Mouse (Mus musculus) retina, adult 2 months (tissue): Measurements from ENCODE around the gene Cracr2a.

Source experiments
- DNase-seq: peaks from one replicate; pipeline ENCODE4 v3.0.0-alpha.2; 2012; ENCODE audit warnings: low read depth, low spot score

Cracr2a gene

DNA sequence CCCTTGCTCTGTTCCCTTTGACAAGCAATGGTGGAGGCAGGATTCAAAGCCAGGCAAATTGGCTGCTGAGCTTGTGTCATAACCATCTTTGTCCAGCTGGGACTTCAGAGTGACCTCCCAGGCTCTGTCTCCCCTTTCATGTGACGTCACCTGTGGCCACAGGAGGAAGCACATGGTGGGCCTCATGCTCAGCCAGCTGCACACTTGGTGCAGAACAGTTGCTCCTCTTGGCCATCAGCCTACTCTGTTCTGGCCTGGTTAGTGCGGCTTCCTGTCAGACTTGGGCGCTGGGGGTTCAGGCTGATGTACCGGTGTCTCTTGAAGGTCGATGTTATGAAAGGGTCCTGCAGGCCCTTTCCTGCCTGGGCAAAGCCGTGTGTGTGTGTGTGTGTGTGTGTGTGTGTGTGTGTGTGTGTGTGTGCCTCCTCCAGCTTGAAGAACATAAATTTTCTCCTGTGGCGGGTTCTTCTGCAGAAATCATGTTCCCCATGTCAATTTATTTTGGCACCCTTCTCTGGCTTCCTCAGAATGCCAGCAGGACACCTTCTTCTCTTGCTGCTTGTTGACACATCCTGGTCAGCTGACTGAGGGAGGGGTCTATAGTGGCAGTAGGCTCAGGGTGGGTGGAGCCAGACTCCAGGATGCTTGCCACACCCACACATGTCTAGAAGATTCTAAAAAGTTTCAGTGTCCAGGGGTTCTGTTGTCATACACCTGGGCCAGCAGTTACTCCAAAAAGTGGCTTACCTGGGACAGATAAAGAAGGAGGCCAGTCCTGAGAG is 5.0 kb downstream of the Cracr2a start:
- no peak for DNase-seq

DNA sequence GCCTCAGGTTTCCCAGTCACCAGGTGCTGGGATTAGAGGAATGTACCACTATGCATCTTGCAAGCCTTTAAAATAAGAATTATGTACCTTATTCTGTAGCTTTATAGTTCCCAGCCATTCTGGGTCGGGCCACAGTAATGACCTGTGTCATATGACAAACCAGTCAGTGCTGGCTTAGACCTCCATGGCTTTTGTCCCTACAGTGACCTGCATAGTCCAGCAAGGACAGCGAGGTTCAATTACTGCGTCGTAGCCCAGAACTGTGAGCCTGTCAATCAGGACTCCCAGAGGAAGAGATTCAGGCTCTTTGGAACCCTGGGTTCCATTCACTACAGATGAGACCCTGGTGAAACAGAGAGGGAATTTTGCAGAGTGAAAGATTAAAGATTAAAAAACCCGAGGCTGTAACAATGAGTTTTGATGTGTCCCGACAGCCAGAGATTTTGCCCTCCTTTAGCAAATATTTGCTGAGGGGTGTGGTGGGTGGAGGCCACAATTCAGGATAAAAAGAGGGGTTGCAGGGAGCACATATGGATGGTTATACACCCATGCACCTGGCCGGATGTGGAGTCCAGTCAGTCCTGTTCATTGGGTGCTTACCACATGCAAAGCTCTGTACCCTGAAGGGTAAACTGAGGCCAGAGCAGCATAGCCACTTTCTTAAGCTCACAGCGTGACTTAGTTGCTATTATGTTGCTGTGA is 10.9 kb downstream of the Cracr2a start:
- no peak for DNase-seq

DNA sequence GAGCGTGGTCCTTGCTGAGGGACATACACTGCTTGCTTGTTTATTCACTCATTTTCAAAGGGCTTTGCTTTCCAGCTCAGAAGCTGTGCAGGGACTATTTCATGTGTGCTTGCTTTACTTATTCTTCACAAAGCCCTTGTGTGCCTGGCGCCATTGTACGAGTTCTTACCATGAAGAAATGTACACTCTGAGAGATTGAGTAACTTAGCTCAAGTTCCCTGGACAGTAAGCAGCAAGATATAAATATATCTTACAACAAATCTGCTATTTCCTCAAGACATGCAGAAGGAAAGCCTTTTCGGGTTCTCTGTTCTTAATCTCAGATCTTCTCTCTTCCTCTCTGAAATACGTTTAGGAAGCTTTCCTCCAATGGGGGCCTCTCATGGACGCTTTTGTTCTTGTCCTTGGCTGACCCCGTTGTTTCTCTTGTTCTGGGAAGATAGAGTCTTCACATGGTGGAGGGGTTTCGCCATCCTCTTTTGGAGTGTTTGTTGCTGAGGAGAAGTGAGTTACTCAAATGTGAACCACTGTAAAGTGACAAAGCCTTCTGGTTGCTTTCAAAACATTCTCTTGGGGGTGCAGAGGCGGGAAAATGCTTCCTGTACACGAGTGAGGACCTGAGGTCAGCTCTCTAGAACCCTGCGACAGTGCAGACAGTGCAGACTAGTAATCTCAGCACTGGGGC is 12.8 kb downstream of the Cracr2a start:
- DNase-seq = no peak

DNA sequence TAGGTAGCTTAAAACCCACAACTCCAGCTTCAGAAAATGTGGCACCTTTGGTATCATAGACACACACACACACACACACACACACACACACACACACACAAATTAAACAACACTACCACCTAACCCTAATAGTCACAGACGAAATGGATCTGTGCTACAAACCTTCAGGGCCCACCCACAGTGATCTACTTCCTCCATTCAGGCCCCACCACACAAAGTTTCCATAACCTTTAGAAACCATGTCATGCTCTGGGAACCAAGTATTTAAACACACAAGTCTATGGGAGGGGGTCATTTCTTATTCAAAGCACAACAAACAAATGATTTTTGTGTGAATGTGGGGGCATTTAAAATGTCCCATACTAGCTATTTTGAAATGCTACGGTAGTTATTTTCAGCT is 14.1 kb downstream of the Cracr2a start:
- no peak for DNase-seq

DNA sequence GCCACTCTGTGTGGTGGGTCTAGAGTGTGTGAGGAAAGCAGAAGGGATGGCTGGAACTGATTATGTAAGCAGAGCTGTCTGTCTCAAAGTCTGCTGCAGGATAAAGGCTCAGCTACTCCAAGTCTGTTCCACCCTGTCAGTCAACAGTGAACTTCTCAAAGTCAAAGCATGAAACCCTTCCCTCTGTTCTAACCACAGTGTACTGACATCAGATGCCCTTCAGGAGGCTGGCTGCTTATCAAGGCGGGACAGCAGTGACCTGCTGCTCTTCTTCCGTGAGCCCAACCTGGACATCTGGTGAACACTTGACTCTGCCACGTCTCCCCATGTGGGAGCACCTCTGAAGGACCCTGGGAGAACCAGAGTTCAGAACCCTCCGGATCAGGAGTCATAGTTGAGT is 16.6 kb downstream of the Cracr2a start:
- DNase-seq = no peak

DNA sequence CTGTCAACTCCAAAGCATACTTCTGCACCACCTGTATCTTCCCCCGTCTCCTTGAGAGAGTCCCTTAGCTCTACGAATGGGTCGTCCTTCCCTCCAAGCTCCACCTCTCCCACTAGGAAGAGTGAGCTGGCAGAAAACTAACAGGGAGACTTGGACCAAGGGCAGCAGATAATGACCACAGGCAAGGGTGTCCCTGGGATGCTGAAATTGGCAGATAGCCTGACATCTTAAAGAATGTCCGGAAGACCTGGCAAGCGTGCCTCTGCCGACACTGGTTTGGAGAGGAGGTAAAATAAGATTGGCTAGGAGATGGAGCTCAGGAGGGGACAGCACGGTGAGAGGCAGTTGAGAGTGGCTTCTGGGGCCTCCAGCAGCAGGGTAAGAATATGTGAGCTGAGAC is 17.2 kb downstream of the Cracr2a start:
- DNase-seq = no peak

DNA sequence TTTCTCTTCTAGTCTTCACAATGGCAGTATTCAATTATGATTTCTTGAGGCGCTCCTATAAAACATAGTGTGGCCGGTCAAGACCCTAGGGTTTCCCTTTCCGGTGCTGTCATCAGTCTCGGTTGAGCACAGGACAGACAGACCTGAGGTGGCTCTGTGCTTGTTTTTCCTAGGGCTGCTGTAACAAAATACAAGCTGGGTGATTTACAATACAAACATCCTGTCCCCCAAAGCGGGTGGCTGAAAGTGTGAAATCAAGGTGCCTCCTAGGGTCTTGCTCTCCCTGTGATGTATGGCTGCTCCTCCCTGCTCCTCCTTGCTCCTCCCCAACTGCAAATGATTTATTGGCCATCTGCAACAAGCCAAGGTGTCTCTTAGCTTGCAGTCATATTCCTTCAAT is 17.7 kb downstream of the Cracr2a start:
- DNase-seq = no peak

DNA sequence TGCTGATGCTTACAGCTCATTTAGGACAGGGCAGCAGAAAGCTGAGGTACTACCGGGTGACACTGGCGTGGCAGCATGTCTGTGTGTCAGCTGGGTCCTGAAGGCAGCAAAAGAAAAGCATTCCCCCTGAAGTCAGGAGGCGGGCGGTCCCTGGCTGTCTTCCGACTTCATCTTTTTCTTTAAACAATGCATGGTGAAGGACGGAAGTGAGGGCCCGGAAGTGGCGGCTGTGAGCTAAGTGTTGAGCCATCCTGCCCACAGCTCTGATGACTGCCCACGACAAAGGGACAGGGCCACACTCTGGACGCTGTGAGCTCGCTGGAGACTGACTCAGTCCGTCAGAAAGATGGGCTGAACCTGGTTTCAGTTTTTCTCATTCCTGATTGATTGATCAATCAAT is 20.8 kb downstream of the Cracr2a start:
- no peak for DNase-seq

DNA sequence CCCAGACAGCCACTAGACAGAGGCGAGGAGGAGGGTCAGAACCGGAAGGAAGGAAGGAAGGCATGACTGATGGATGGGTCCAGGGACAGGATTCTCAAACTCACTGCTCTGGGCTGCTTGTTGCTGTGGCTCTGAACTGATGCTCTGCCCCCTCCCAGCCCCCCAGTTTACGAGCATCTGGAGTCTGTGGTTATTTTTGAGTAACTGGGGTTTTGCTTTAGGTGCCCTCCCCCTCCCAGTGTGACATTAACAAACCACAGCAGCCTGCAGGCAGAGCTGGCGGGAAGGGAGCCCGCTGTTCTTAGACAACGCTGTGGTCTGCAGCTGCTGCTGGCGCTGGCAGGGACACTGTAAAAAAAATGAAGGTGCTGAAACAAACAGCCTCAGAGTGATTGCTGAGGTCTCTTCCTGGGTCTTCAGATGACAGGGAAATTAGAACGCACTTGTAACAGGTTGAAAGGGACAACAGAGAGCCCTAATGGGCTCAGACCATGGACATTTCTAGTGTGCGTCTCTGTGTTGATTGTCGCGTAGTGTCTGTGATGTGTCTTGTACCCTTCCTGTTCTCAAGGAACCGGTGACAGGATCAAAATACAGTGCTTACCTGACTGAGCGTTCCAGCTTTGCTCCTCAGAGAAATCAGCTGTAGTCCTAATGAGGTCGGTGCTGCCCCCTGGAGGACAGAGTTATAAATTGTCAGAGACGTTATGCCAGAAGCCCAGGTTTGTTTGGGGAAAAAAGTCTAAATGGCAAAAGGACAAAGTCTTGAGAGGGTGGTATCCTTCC is 21.4 kb downstream of the Cracr2a start:
- peak; percentile 52 for DNase-seq

DNA sequence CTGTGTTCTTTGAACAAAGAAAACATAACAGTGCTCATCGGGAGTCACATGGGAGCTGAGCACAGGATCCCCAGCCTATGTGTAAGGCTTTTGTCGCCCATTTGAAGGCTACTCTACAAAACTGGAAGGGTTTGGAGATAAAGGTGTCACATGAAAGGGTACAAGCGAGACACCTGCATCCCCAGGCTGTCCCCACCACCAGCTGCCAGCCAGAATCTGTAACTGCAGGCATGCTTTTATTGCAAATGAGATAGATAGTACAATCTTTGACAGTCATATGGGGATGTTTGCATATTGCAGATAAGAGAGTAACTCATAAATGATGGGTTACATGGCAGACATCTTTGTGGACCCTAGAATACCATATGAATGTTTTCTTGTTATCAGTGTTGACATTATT is 30.3 kb downstream of the Cracr2a start:
- no peak for DNase-seq

DNA sequence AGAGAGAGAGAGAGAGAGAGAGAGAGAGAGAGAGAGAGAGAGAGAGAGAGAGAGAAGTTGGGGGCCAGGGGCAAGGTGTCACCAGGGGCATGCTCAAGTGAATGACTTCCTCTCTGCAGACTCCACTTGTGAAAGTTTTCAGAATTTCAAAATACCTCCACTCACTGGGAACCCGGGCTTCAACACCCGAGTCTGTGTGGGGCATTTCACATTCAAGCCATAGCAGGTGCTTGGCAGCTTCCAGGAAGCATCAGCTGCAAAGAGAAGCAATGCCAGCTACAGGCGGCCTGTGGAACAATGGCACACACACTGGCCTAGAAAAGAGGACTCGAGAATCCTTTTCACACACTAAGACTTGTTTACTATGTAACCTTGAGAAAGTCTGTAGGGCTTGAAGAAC is 32.3 kb downstream of the Cracr2a start:
- DNase-seq = no peak

DNA sequence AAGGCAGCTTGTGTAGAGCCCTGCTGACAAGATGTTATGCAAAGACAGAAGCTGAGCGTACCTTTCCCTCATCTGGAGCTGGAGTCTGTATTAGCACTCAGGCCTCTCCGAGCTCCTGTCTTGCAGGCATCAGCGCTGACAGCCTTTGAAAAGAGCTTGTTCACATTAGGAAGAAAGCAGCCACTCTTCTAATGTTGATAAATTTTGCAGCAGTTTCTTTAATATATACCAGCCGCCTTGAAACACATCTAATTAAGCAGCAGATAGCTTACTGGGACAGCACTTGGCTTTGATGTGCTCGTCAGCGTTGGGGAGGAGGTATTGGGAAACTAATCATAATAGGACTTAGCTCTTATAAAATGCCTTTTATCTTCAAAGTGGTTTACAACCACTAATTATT is 38.1 kb downstream of the Cracr2a start:
- DNase-seq = no peak

DNA sequence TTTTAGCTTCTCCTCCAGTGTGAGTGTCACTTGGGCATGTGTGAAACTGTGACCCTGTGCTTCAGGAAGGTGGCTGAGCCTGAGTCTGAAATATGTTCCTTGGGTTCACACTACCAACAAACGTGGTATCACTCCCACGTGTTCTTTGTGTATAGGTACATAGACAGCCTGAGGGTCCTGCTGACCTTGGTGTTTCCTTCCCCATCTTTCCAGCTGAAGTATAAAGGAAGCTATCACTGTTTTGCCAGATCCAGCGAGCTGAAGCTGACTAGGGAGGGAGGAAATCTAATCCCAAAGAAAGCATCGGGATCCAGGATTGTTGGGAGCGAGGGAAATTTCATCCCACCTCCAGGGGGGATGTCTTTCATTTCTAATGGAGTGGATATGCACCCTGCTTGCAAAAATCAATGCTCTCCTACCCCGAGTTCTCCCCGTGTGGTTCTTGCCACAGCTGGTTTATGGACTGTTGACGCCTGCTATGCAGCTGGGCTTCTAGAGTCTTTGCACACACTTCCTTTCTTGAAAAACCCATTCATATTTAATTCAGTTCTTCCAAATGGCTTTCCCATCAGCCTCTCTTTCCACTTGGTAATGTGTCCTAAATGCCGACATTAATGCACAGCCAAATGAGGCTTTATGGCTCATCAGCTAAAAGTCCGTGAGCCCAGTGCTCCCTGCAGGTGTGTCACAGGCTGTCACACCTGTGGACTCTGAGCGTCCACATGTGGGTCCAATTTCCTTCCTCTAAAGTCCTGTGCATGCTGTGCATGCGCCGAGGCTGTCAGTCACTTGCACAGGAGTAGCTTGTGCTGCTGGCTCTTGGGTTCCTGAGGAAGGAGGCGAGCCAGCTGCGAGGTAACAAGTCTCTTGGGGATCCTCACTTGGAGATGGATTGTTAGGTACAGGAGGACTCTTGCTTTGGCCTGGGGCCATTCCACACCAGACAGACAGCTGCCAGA is 44.2 kb downstream of the Cracr2a start:
- DNase-seq = no peak

DNA sequence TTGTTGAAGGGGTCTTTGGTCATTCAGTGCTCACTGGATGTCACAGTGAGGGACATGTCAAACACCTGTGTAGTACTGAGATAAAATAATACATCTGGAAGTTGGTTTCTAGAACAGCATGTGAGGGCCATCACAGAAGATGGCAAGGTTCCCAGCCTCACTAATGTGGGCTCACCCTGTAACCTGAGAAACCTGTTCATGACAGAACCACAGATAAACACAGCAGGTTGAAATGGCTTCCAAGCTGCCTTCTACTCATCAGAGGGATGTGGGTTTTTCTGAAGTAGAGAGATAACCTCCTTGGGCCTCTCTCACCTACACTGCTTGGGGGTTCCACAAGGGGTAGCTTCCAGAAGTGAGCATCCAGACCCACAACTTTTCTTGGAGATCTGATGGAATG is 48.5 kb downstream of the Cracr2a start:
- DNase-seq = no peak

DNA sequence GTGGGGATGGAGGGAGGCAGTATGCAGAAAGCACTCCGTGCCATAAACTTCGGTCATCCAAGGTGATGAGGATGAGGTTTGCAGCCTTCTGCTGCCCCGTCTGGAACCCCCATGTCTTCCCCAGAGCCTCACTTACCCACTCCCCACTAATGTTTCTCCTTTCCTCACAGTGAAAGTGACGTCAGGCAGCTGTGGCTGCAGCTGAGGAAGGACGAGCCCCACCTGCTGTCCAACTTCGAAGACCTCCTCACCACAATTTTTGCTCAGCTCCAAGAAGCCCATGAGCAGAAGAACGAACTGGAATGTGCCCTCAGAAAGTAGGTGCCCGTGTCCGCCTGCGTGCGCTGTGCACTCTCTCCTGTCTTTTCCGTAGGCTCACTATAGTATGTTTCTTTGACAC is 50.1 kb downstream of the Cracr2a start:
- DNase-seq = no peak

DNA sequence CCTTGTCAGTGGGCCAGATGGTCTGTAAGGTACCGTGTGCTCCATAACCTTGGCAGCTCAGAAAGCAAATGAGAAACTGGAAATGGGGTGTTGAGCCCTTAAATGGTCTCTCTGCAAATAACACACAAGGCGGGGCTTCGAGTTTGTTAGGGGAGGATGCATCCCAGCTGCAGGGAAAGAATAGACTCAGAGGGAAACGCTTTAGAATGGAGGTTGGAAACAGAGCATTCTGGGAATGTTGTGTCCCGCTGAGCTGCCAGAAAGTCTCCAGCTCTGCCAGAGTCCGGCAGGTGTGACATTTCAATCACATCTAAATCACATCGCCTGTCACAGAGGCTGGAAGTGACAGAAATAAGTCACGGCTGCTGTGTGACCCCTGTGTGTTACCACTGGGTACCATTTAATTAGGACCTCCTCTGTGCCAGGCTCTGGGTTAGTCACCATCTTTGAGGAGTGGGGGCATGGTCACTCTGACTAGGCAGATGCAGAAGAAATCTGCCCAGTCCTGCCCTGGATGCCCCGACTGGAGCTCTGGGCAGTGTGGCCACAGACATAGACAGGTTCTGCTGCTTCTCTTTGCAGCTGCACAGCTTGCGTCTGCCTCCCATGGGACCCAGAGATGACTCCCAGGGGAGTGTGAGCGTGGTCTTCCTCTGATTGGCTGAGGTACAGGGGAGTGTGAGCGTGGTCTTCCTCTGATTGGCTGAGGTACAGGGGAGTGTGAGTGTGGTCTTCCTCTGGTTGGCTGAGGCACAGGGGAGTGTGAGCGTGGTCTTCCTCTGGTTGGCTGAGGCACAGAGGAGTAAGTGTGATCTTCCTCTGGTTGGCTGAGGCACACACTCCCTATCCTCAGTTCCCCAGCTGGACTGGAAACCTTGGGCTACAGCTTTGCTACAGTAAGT is 53.2 kb downstream of the Cracr2a start:
- no peak for DNase-seq

DNA sequence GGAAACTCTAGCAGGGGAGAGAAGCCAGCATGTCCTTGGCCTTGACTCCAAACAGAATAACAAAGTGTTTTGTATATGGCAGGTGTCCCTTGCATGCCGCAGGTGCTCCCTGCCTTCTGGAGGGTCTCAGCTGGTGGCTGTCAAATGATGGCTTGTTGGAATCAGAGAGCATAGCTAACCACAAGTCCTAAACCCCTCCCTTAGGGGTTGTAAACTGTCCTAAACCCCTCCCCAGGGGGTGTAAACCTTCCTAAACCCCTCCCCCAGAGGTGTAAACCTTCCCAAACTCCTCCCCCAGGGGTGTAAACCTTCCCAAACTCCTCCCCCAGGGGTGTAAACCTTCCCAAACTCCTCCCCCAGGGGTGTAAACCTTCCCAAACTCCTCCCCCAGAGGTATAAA is 55.5 kb downstream of the Cracr2a start:
- no peak for DNase-seq

DNA sequence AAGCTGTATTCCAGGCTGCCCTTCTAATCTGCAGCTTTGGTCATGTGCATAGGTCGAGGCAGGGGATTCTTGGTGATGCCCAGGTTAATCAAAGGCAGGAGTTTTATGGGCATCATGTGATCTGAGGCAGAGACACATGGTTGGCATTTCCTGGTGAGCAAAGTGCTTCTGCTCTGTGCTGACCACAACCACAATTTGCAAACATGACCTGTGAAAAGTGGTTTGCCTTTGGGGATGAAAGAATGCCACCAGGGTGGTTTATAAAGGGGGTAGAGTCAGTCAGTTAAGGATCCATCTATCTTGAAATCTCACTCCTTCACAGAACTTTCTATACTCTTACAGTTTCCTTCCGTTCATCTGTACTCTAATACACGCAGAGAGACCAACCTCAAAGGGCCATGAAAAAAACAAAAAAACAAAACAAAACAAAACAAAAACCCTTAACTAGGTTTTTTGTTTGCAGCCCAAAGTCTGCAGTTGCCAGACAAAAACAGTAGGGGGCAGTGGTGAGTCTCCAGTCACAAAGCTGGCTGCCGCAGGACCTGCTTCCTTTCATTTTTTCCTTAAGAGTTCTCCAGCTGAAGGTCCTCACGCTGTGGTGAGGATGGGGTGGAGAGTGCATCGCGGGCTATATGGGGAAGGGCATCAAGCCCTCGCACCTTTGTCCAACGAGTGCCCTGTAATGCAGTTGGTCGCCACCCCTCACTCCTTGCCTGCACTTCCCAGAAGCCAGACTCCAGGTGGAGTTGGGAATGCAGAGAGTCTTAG is 56.3 kb downstream of the Cracr2a start:
- DNase-seq = peak; percentile 15

DNA sequence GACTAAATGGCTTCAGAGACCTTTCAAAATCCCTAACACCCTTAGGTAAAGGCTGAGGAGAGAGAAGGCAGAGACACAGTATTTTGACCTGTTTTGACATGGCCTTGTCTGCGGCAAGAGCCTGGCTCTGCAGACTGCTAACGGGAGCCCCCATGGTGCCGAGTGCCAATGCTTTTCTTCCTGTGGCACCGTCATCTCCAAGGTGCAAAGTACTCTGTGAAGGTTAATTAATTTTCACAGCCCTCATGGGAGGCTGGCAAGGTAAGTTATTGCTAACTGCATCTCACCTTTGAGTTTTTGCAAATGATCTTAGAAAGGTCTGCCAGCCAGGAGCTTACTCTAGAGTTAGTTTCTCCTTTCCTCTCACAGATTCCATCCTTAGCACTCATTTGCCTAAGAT is 57.5 kb downstream of the Cracr2a start:
- DNase-seq = no peak
